Mouse (Mus musculus) limb, embryonic 13.5 days (tissue): ENCODE results near the gene Armc7. TPM values are rescaled to one million over a fixed set of nuclear protein-coding genes. Genes with fewer than 3 reads are reported as not detected.
A peak's percentile ranks its signal among the peaks of the same experiment; 100 is the strongest.
"Not testable (repeated sequence)": the region's sequence is repeated elsewhere in the genome, so short reads cannot be mapped to it uniquely, and the experiment has no call there.

ENCODE experiments used
- ATAC-seq: fragments of 200-750 bp; cut with Nextera tagmentation; 2 replicates; pipeline ENCODE4 v1.8.0; 2017; ENCODE audit warnings: low read depth, moderate number of reproducible peaks, moderate TSS enrichment; ENCODE audit not compliant: low FRiP score
- H3K27ac ChIP-seq: fragments of 300-500 bp; sonication (generic); 2 replicates; pipeline ENCODE4 v1.5.1; 2015; ENCODE audit warnings: inconsistent platforms, mild to moderate bottlenecking, moderate library complexity
- H3K27me3 ChIP-seq: fragments of 300-500 bp; sonication (generic); 2 replicates; pipeline ENCODE4 v1.6.1; 2015; ENCODE audit warnings: mild to moderate bottlenecking, inconsistent platforms
- H3K36me3 ChIP-seq: fragments of 300-500 bp; sonication (generic); 2 replicates; pipeline ENCODE4 v1.6.1; 2015; ENCODE audit warnings: inconsistent platforms, mild to moderate bottlenecking, moderate library complexity
- H3K4me1 ChIP-seq: fragments of 300-500 bp; sonication (generic); 2 replicates; pipeline ENCODE4 v1.6.1; 2015; ENCODE audit warnings: inconsistent platforms
- H3K4me2 ChIP-seq: fragments of 300-500 bp; sonication (generic); replicated peaks from 2 replicates; pipeline ENCODE4 v1.6.1; 2015; ENCODE audit warnings: inconsistent platforms, mild to moderate bottlenecking, moderate library complexity
- H3K4me3 ChIP-seq: fragments of 300-500 bp; sonication (generic); 2 replicates; pipeline ENCODE4 v1.5.1; 2015; ENCODE audit warnings: moderate library complexity, mild to moderate bottlenecking, inconsistent platforms
- H3K9ac ChIP-seq: fragments of 300-500 bp; sonication (generic); 2 replicates; pipeline ENCODE4 v1.6.1; 2015; ENCODE audit warnings: mild to moderate bottlenecking, inconsistent platforms
- H3K9me3 ChIP-seq: fragments of 300-500 bp; sonication (generic); 2 replicates; pipeline ENCODE4 v1.6.1; 2016; ENCODE audit warnings: inconsistent platforms
- WGBS: fragments of 180-500 bp; shearing (Covaris S2); methylation state at CpG from one replicate; pipeline ENCODE4 v1.1.7; 2015; 5-methylcytosine and 5-hydroxymethylcytosine counted together
- polyA plus RNA-seq: library from polyadenylated mRNA; unstranded; fragments of >200 nt; fragmentation: Nextera tagmentation; extraction: Ambion mirVana; gene quantifications from 2 replicates; pipeline ENCODE4 v1.2.1, GENCODE M21; 2015

Armc7 gene
- polyA plus RNA-seq, 1 experiment from 2014 or later: 9.3 TPM

GRCm38 (mm10) chr11:115460976-115461375 lies 14.5 kb upstream of the Armc7 start:
- Histone ChIP-seq H3K27ac (no peak overlapping the region), H3K9ac (no peak overlapping the region), H3K4me1 (peaks cover 7% of the 10 kb centered on the region; the same call in 1 of the 2 replicates), H3K9me3 (no peaks in the 10 kb centered on the region), H3K27me3 (0 out of 2 replicates have a peak, but pooled peaks cover 4% of the 10 kb centered on the region), H3K4me3 (no peak overlapping the region), H3K36me3 (no peaks in the 10 kb centered on the region), H3K4me2 (no peak overlapping the region)
- ATAC-seq: no peak
- 22% methylated on average over 8 of the region's 8 CpGs for WGBS

GRCm38 (mm10) chr11:115461846-115462242 lies 13.6 kb upstream of the Armc7 start:
- Histone ChIP-seq H3K9me3 (no peaks in the 10 kb centered on the region), H3K4me3 (no peak overlapping the region), H3K4me2 (no peak overlapping the region), H3K27ac (no peak overlapping the region), H3K9ac (no peak overlapping the region), H3K36me3 (no peaks in the 10 kb centered on the region), H3K27me3 (0 out of 2 replicates have a peak, but pooled peaks cover 4% of the 10 kb centered on the region), H3K4me1 (peaks cover 9% of the 10 kb centered on the region; the same call in 1 of the 2 replicates)
- WGBS: 73% methylated on average over 5 of the region's 5 CpGs
- no peak for ATAC-seq

- peaks cover 14% of the 10 kb centered on the region for H3K4me1 ChIP-seq
- H3K36me3 ChIP-seq: no peaks in the 10 kb centered on the region
- 0 out of 2 replicates have a peak, but pooled peaks cover 4% of the 10 kb centered on the region for H3K27me3 ChIP-seq
- WGBS: 71% methylated on average over 16 of the region's 16 CpGs
- no peak within 1 kb of the TSS for H3K9ac ChIP-seq
- H3K9me3 ChIP-seq: no peaks in the 10 kb centered on the region
- H3K27ac ChIP-seq: no peak within 1 kb of the TSS
- no peak within 1 kb of the TSS for H3K4me3 ChIP-seq
- H3K4me2 ChIP-seq: no peak within 1 kb of the TSS
- no peak for ATAC-seq
These were observed 13.1 kb upstream of the Armc7 start, which contains the start of gene Slc16a5 for GRCm38 (mm10) chr11:115462243-115462891. TSS of gene Slc16a5 (plus strand) at chr11:115462474.

DNA sequence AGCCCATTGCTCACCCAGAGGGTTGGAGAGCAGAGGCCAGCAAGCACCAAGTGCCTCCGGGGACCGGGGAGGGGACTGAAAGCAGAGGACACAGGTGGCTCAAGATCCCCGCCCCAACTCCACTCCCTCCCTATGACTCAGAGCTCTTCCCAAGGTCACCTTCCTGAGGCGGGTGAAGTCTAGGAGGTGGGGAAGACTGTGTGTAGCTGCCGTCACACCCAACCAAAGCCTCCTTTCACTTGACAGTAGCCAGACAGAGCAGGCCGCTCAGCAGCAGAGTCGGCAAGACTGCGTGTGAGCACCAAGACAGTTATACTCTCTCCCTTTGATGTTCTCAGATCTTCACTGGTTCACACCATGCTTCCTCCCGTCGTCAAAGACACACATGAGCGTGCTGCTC lies 12.1 kb upstream of the Armc7 start:
- Histone ChIP-seq H3K9me3 (no peaks in the 10 kb centered on the region), H3K4me2 (no peak overlapping the region), H3K9ac (no peak overlapping the region), H3K36me3 (no peaks in the 10 kb centered on the region), H3K27me3 (0 out of 2 replicates have a peak, but pooled peaks cover 4% of the 10 kb centered on the region), H3K27ac (no peak overlapping the region), H3K4me1 (peaks cover 16% of the 10 kb centered on the region), H3K4me3 (no peak overlapping the region)
- ATAC-seq: no peak
- 57% methylated on average over 11 of the region's 11 CpGs for whole genome bisulfite sequencing

DNA sequence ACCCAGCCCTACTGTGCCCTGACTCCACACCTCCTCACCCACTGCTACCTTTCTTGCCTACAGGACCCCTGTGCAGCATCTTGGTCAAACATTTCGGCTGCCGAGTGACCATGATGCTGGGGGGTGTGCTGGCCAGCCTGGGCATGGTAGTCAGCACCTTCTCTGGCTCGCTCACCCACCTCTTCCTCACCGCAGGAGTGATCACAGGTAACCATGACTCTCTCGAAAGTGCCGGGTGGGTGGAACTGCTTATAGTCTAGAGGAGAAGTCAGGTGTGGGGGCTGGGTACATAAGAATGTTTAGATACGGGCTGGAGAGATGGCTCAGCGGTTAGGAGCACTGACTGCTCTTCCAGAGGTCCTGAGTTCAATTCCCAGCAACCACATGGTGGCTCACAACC lies 10.6 kb upstream of the Armc7 start:
- 88% methylated on average over 8 of the region's 8 CpGs for WGBS

DNA sequence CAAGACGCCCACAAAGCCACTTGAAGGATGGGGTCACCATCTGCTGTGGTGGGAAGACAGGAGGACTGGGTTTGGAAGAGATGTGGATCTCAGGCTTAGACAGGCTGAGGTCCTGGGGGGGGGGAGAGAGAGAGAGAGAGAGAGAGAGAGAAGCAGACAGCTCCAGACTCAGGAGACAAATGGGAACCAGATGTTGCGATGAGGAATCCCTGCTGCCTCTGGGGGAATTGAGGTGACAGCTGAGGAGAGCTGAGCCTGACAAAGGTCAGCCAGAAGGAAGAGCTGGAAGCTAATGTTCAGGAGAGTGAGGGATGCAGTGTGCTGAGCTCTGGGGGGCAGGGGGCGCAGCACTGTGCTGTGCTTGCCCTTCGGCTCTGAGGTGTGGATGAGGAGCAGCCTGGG lies 8.2 kb upstream of the Armc7 start:
- no peaks in the 10 kb centered on the region for H3K9me3 ChIP-seq
- ATAC-seq: peak; percentile 52; the same call in 1 of the 2 replicates
- peaks cover 10% of the 10 kb centered on the region for H3K4me1 ChIP-seq
- no peak overlapping the region for H3K9ac ChIP-seq
- no peak overlapping the region for H3K4me3 ChIP-seq
- no peaks in the 10 kb centered on the region for H3K27me3 ChIP-seq
- no peak overlapping the region for H3K27ac ChIP-seq
- H3K36me3 ChIP-seq: no peaks in the 10 kb centered on the region
- WGBS: 5% methylated on average over 4 of the region's 4 CpGs
- no peak overlapping the region for H3K4me2 ChIP-seq

More for the DNA sequence above, 10.6 kb upstream of the Armc7 start:
- Histone ChIP-seq H3K4me1 (peaks cover 16% of the 10 kb centered on the region), H3K36me3 (no peaks in the 10 kb centered on the region), H3K27me3 (0 out of 2 replicates have a peak, but pooled peaks cover 4% of the 10 kb centered on the region), H3K9ac (no peak overlapping the region), H3K27ac (no peak overlapping the region), H3K4me3 (no peak overlapping the region), H3K4me2 (no peak overlapping the region), H3K9me3 (no peaks in the 10 kb centered on the region)
- no peak for ATAC-seq

DNA sequence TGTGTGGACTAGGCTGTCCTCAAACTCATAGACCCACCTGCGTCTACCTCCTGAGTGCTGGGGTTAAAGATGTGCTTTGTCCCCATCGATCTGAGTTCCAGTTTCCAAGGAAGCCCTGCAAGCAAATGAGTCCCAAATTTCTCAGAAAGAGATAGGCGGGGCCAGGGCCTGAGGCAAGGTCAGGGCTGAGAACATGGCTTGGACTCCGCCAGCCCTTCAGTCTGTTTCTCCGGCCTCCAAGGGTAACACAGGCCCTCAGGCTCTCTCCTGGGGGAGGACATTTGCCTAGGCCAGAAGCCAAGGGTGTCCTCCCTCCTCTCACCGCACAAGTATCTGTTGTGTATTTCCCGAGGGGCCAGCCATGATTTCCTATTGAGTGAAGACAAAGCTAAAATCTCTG lies 3.3 kb upstream of the Armc7 start:
- H3K9me3 ChIP-seq: no peaks in the 10 kb centered on the region
- H3K4me2 ChIP-seq: no peak overlapping the region
- H3K27ac ChIP-seq: no peak overlapping the region
- no peak for ATAC-seq
- H3K4me3 ChIP-seq: no peak overlapping the region
- no peaks in the 10 kb centered on the region for H3K27me3 ChIP-seq
- peaks cover 31% of the 10 kb centered on the region for H3K4me1 ChIP-seq
- H3K9ac ChIP-seq: no peak overlapping the region
- no peaks in the 10 kb centered on the region for H3K36me3 ChIP-seq
- 83% methylated on average over 7 of the region's 7 CpGs for WGBS

GRCm38 (mm10) chr11:115473626-115474275 lies 1.7 kb upstream of the Armc7 start:
- peak; percentile 29; the same call in 1 of the 2 replicates for ATAC-seq
- peak overlapping the region; percentile 44 for H3K27ac ChIP-seq
- H3K9me3 ChIP-seq: no peaks in the 10 kb centered on the region
- H3K4me2 ChIP-seq: peak overlapping the region; percentile 45
- no peaks in the 10 kb centered on the region for H3K27me3 ChIP-seq
- H3K4me1 ChIP-seq: peaks cover 31% of the 10 kb centered on the region
- 9% methylated on average over 15 of the region's 15 CpGs for WGBS
- peak overlapping the region; percentile 16; the same call in 1 of the 2 replicates for H3K4me3 ChIP-seq
- H3K9ac ChIP-seq: peak overlapping the region; percentile 39; the same call in 1 of the 2 replicates
- no peaks in the 10 kb centered on the region for H3K36me3 ChIP-seq

- whole genome bisulfite sequencing: 4% methylated on average over 28 of the region's 28 CpGs
- peaks cover 31% of the 10 kb centered on the region for H3K4me1 ChIP-seq
- H3K9me3 ChIP-seq: no peaks in the 10 kb centered on the region
- H3K9ac ChIP-seq: peak overlapping the region; percentile 85
- H3K27ac ChIP-seq: no peak overlapping the region
- peaks cover 6% of the 10 kb centered on the region; the same call in 1 of the 2 replicates for H3K36me3 ChIP-seq
- H3K27me3 ChIP-seq: no peaks in the 10 kb centered on the region
- H3K4me2 ChIP-seq: peak overlapping the region; percentile 87
- peak overlapping the region; percentile 92 for H3K4me3 ChIP-seq
- ATAC-seq: 0 out of 2 replicates have a peak, but pooled peaks have one; percentile 6
These were observed 331 bp downstream of the Armc7 start for GRCm38 (mm10) chr11:115475758-115476237.

GRCm38 (mm10) chr11:115476630-115477029 lies 1.2 kb downstream of the Armc7 start:
- H3K4me3 ChIP-seq: peak overlapping the region; percentile 92

GRCm38 (mm10) chr11:115477388-115477787 lies 1.9 kb downstream of the Armc7 start:
- H3K27ac ChIP-seq, H3K36me3 ChIP-seq, ATAC-seq, H3K4me3 ChIP-seq, H3K9me3 ChIP-seq, H3K27me3 ChIP-seq: not testable (repeated sequence)
- H3K9ac ChIP-seq: peak overlapping the region; percentile 43
- peak overlapping the region; percentile 87; the same call in 1 of the 2 replicates for H3K4me2 ChIP-seq
- 87% methylated on average over 7 of the region's 7 CpGs for WGBS
- peaks cover 31% of the 10 kb centered on the region for H3K4me1 ChIP-seq

More at GRCm38 (mm10) chr11:115476630-115477029, 1.2 kb downstream of the Armc7 start:
- H3K9ac ChIP-seq, H3K36me3 ChIP-seq, H3K9me3 ChIP-seq, H3K27ac ChIP-seq, H3K27me3 ChIP-seq, ATAC-seq: not testable (repeated sequence)
- Histone ChIP-seq H3K4me2 (peak overlapping the region; percentile 87), H3K4me1 (peaks cover 31% of the 10 kb centered on the region)
- WGBS: 77% methylated on average over 4 of the region's 4 CpGs

DNA sequence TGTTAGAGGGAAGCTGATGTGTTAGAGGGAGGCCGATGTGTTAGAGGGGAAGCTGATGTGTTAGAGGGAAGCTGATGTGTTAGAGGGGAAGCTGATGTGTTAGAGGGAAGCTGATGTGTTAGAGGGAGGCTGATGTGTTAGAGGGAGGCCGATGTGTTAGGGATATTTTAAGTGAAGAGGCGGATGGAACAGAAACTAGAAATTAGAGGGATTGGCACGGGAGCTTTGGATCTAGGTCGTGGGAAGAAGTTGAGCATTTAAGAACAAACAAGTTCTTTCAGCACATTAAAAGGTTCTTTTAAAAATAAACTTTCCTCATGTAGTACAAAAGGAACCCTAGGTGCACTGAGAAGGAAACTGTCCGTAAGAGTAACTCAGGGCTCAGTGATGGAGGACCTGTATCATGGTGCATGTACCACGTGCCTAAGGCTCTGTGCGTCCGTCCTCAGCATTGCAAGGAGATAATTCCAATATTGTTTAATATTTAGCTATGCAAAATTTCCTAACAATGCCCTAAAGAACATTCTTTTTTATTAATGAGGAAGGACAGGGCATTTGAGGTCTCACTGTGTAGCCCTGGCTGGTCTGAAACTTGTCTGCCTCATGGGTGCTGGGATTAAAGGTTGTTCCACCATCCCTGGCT lies 3.0 kb downstream of the Armc7 start:
- Histone ChIP-seq H3K4me2 (no peak overlapping the region), H3K4me3 (no peak overlapping the region), H3K36me3 (peaks cover 6% of the 10 kb centered on the region; the same call in 1 of the 2 replicates), H3K9ac (no peak overlapping the region), H3K4me1 (peaks cover 28% of the 10 kb centered on the region), H3K27ac (no peak overlapping the region), H3K9me3 (no peaks in the 10 kb centered on the region), H3K27me3 (no peaks in the 10 kb centered on the region)
- ATAC-seq: no peak
- 86% methylated on average over 9 of the region's 9 CpGs for WGBS
